Mouse (Mus musculus): ENCODE results near the gene Mlxipl. TPM values are rescaled to one million over a fixed set of nuclear protein-coding genes. Genes with fewer than 3 reads are reported as not detected.
A peak's percentile ranks its signal among the peaks of the same experiment; 100 is the strongest.

Mlxipl gene
- polyA plus RNA-seq, 1 experiment from 2014 or later = 1.4 TPM

- H3K36me3 ChIP-seq = peaks cover 7% of the 10 kb centered on the region
- H3K27ac ChIP-seq = peak within 1 kb of the TSS; percentile 96
- peak within 1 kb of the TSS; percentile 72 for H3K4me2 ChIP-seq
- H3K9ac ChIP-seq = peak within 1 kb of the TSS; percentile 93
- peaks cover 27% of the 10 kb centered on the region for H3K4me1 ChIP-seq (replicated peaks)
- ATAC-seq (replicated peaks; ENCODE audit: insufficient number of reproducible peaks, insufficient read depth, low FRiP score, low read depth) = peak; percentile 96
- peak within 1 kb of the TSS; percentile 83 for H3K4me3 ChIP-seq
- under 1% methylated on average over 57 of the region's 57 CpGs for WGBS
- no peaks in the 10 kb centered on the region for H3K9me3 ChIP-seq (replicated peaks)
- no peaks in the 10 kb centered on the region for H3K27me3 ChIP-seq
Measured at GRCm38 (mm10) chr5:135186621-135187348, 97.1 kb downstream of the Mlxipl start, which contains the start of gene Baz1b. Baz1b (plus strand) TSS chr5:135187264.

GRCm38 (mm10) chr5:135187349-135188213 is 97.9 kb downstream of the Mlxipl start:
- H3K36me3 ChIP-seq = no peaks in the 10 kb centered on the region
- under 1% methylated on average over 91 of the region's 102 CpGs for WGBS
- H3K4me1 ChIP-seq (replicated peaks) = peaks cover 29% of the 10 kb centered on the region
- H3K4me3 ChIP-seq = peak overlapping the region; percentile 83
- H3K27ac ChIP-seq = peak overlapping the region; percentile 96
- peak overlapping the region; percentile 72 for H3K4me2 ChIP-seq
- H3K27me3 ChIP-seq = no peaks in the 10 kb centered on the region
- peak; percentile 72 for ATAC-seq (replicated peaks; ENCODE audit: insufficient number of reproducible peaks, insufficient read depth, low FRiP score, low read depth)
- H3K9me3 ChIP-seq (replicated peaks) = no peaks in the 10 kb centered on the region
- H3K9ac ChIP-seq = peak overlapping the region; percentile 93

Other genes starting within 250 kb of the Mlxipl start
- not detected in 2 replicates for gene Tmem270, start 183.2 kb upstream of the Mlxipl start, polyA plus RNA-seq (2015; fragmentation: Nextera tagmentation; extraction: Ambion mirVana)
- 0.43 and 1.9 TPM in 2 replicates for gene Cldn13, start 174.4 kb upstream of the Mlxipl start, polyA plus RNA-seq (2015; fragmentation: Nextera tagmentation; extraction: Ambion mirVana)
- 6.6 and 11.7 TPM in 2 replicates for gene Mettl27, start 157.5 kb upstream of the Mlxipl start, polyA plus RNA-seq (2015; fragmentation: Nextera tagmentation; extraction: Ambion mirVana)
- gene Cldn4, start 143.0 kb upstream of the Mlxipl start, polyA plus RNA-seq (2015; fragmentation: Nextera tagmentation; extraction: Ambion mirVana) = 1.1 and 4.2 TPM in 2 replicates
- 7.7 and 18.1 TPM in 2 replicates for gene Cldn3, start 103.7 kb upstream of the Mlxipl start, polyA plus RNA-seq (2015; fragmentation: Nextera tagmentation; extraction: Ambion mirVana)
- 70.0 and 74.5 TPM in 2 replicates for gene Abhd11, start 80.7 kb upstream of the Mlxipl start, polyA plus RNA-seq (2015; fragmentation: Nextera tagmentation; extraction: Ambion mirVana)
- gene Stx1a, start 66.4 kb upstream of the Mlxipl start, polyA plus RNA-seq (2015; fragmentation: Nextera tagmentation; extraction: Ambion mirVana) = 6.2 and 10.2 TPM in 2 replicates
- gene Dnajc30, start 25.7 kb upstream of the Mlxipl start, polyA plus RNA-seq (2015; fragmentation: Nextera tagmentation; extraction: Ambion mirVana) = 27.2 and 32.1 TPM in 2 replicates
- 49.4 and 68.2 TPM in 2 replicates for gene Bud23, start 24.9 kb upstream of the Mlxipl start, polyA plus RNA-seq (2015; fragmentation: Nextera tagmentation; extraction: Ambion mirVana)
- gene Vps37d, start 11.6 kb upstream of the Mlxipl start, polyA plus RNA-seq (2015; fragmentation: Nextera tagmentation; extraction: Ambion mirVana) = 2.5 and 4.1 TPM in 2 replicates
- 17.2 and 20.2 TPM in 2 replicates for gene Tbl2, start 59.8 kb downstream of the Mlxipl start, polyA plus RNA-seq (2015; fragmentation: Nextera tagmentation; extraction: Ambion mirVana)
- 39.3 and 39.4 TPM in 2 replicates for gene Bcl7b, start 78.4 kb downstream of the Mlxipl start, polyA plus RNA-seq (2015; fragmentation: Nextera tagmentation; extraction: Ambion mirVana)
- 20.9 and 25.8 TPM in 2 replicates for gene Baz1b, start 97.4 kb downstream of the Mlxipl start, polyA plus RNA-seq (2015; fragmentation: Nextera tagmentation; extraction: Ambion mirVana)
- gene Fzd9, start 161.3 kb downstream of the Mlxipl start, polyA plus RNA-seq (2015; fragmentation: Nextera tagmentation; extraction: Ambion mirVana) = 5.0 and 7.4 TPM in 2 replicates

All from heart, embryonic 15.5 days (tissue).